ENCODE assay signal across 9 mouse cellular contexts in genomic region chr17:34116736-34117370, GRCm38 (mm10). TPM values are rescaled to one million over a fixed set of nuclear protein-coding genes. Genes with fewer than 3 reads are reported as not detected.
DNase-seq lines count a peak whose midpoint lies in the region; ATAC-seq lines count a peak whose summit lies in the region.
"Had no signal": no experiment of that assay in that cellular context is flagged by ENCODE, and none has a peak within 500 bp of the region (broad histone marks: within the 10 kb centered on the region; RNA-seq: fewer than 3 reads in every experiment).

No protein-coding gene starts in this region.

- H3K4me3 ChIP-seq in forebrain, embryonic 12.5 days (replicated peaks) = peak overlapping the region; percentile 99
- H3K4me3 ChIP-seq in limb, embryonic 13.5 days = peak overlapping the region; percentile 99

- ATAC-seq in forebrain, embryonic 12.5 days (ENCODE audit: low FRiP score) = no peak
- no peak for ATAC-seq in limb, embryonic 13.5 days (ENCODE audit: low FRiP score, low read depth)
- ATAC-seq: Patski had no signal

- H3K27me3 ChIP-seq in forebrain, embryonic 12.5 days = no peaks in the 10 kb centered on the region
- H3K27me3 ChIP-seq in limb, embryonic 13.5 days = no peaks in the 10 kb centered on the region
- no peaks in the 10 kb centered on the region for H3K27me3 ChIP-seq in splenic B cell, adult 2 months (ENCODE audit: control insufficient read depth, insufficient read depth, low read length, poor library complexity, severe bottlenecking)
- H3K27me3 ChIP-seq: Patski had no signal

- peak overlapping the region; percentile 99 for H3K4me2 ChIP-seq in forebrain, embryonic 12.5 days
- peak overlapping the region; percentile 98 for H3K4me2 ChIP-seq in limb, embryonic 13.5 days (replicated peaks)

- peaks cover 67% of the 10 kb centered on the region for H3K36me3 ChIP-seq in forebrain, embryonic 12.5 days (replicated peaks)
- H3K36me3 ChIP-seq in limb, embryonic 13.5 days = peaks cover 69% of the 10 kb centered on the region
- peaks cover 55% of the 10 kb centered on the region for H3K36me3 ChIP-seq in splenic B cell, adult 2 months (ENCODE audit: control insufficient read depth, insufficient read depth, low read length, poor library complexity, severe bottlenecking)

- 41% methylated on average over 7 of the region's 7 CpGs for WGBS in forebrain, embryonic 12.5 days
- 31% methylated on average over 7 of the region's 7 CpGs for WGBS in limb, embryonic 13.5 days

- H3K4me1 ChIP-seq in forebrain, embryonic 12.5 days = peaks cover 31% of the 10 kb centered on the region
- peaks cover 28% of the 10 kb centered on the region for H3K4me1 ChIP-seq in limb, embryonic 13.5 days

- DNase-seq in cerebellum, adult 11-12 months = peak; percentile 56
- DNase-seq in cerebellum, postnatal 4 days (ENCODE audit: low spot score in 2 of 2) = no peak
- DNase-seq in B cell, adult 2 months = peak; percentile 68 to 72
- DNase-seq in splenic B cell, adult 2 months (ENCODE audit: low read depth, low spot score) = peak; percentile 71
- no peak for DNase-seq in testis, postnatal 10 days (ENCODE audit: low spot score)
- no peak for DNase-seq in adrenal gland, postnatal 14 days

- H3K9me3 ChIP-seq in forebrain, embryonic 12.5 days = no peaks in the 10 kb centered on the region
- no peaks in the 10 kb centered on the region for H3K9me3 ChIP-seq in limb, embryonic 13.5 days

- H3K9ac ChIP-seq in forebrain, embryonic 12.5 days = peak overlapping the region; percentile 98
- peak overlapping the region; percentile 97 for H3K9ac ChIP-seq in limb, embryonic 13.5 days

- no peak overlapping the region for H3K27ac ChIP-seq in forebrain, embryonic 12.5 days
- H3K27ac ChIP-seq in limb, embryonic 13.5 days = no peak overlapping the region

RNA-seq across cellular contexts. Expression of gene H2-DMa, which starts 2.5 kb away (rescaled TPM):
- polyA plus RNA-seq in forebrain, embryonic 12.5 days (2016; fragmentation: Nextera tagmentation; extraction: Ambion mirVana) = 9.1 and 9.6 TPM in 2 replicates
- polyA plus RNA-seq in limb, embryonic 13.5 days (2015; fragmentation: Nextera tagmentation; extraction: Ambion mirVana) = 14.2 and 15.6 TPM in 2 replicates
- 8.0 and 18.8 TPM in 2 replicates for total RNA-seq in adrenal gland, postnatal 14 days (2021)

RNA-seq across cellular contexts. Expression of gene Brd2, which starts 5.6 kb away (rescaled TPM):
- polyA plus RNA-seq in forebrain, embryonic 12.5 days (2016; fragmentation: Nextera tagmentation; extraction: Ambion mirVana) = 138 and 146 TPM in 2 replicates
- polyA plus RNA-seq in limb, embryonic 13.5 days (2015; fragmentation: Nextera tagmentation; extraction: Ambion mirVana) = 132 and 133 TPM in 2 replicates
- total RNA-seq in adrenal gland, postnatal 14 days (2021) = 198 and 203 TPM in 2 replicates

RNA-seq across cellular contexts. Expression of gene H2-Oa, which starts 24.7 kb away (rescaled TPM):
- 0.27 and 0.41 TPM in 2 replicates for polyA plus RNA-seq in forebrain, embryonic 12.5 days (2016; fragmentation: Nextera tagmentation; extraction: Ambion mirVana)
- polyA plus RNA-seq in limb, embryonic 13.5 days (2015; fragmentation: Nextera tagmentation; extraction: Ambion mirVana) = 0.55 and 0.65 TPM in 2 replicates
- 0.33 and 4.1 TPM in 2 replicates for total RNA-seq in adrenal gland, postnatal 14 days (2021)
- polyA plus RNA-seq: Patski had no signal

RNA-seq across cellular contexts. Expression of gene H2-DMb2, which starts 26.3 kb away (rescaled TPM):
- polyA plus RNA-seq in forebrain, embryonic 12.5 days (2016; fragmentation: Nextera tagmentation; extraction: Ambion mirVana) = not detected in 2 replicates
- polyA plus RNA-seq in limb, embryonic 13.5 days (2015; fragmentation: Nextera tagmentation; extraction: Ambion mirVana) = 0.15 and 0.38 TPM in 2 replicates
- 2.7 and 17.0 TPM in 2 replicates for total RNA-seq in adrenal gland, postnatal 14 days (2021)

RNA-seq across cellular contexts. Expression of gene H2-DMb1, which starts 36.0 kb away (rescaled TPM):
- 0.38 and 0.69 TPM in 2 replicates for polyA plus RNA-seq in forebrain, embryonic 12.5 days (2016; fragmentation: Nextera tagmentation; extraction: Ambion mirVana)
- polyA plus RNA-seq in limb, embryonic 13.5 days (2015; fragmentation: Nextera tagmentation; extraction: Ambion mirVana) = 1.5 and 1.7 TPM in 2 replicates
- total RNA-seq in adrenal gland, postnatal 14 days (2021) = 3.6 and 8.3 TPM in 2 replicates

Comparison
In these comparisons a context has a peak if more than half of its experiments do, and no peak if none do; other contexts are left out.
1. DNase-seq: peak in cerebellum, adult 11-12 months (single experiment), B cell, adult 2 months (2 of 2) and splenic B cell, adult 2 months (single experiment); none in cerebellum, postnatal 4 days (0 of 2), testis, postnatal 10 days (single experiment) and adrenal gland, postnatal 14 days (single experiment).